In the genomic region with DNA sequence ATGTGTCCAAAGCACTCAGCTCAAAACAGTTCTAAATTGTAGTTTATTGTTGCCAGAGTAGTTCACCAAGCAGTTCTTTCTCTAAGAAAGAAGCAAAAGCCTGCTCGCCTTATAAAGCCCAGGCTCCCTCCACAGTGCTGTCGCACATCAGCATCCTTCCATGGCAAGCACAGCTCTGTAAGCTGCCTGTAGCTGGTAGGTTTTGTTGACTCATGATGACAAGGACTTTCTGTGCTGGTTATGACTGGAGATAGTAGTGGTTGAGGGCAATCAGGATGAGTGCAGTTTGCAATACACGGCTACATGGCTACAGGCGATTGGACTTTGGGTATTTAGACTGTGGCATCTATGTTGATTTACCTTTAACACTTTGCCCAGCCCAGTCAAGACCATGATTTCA, we compare ENCODE assay signal across 26 mouse cellular contexts. TPM values are rescaled to one million over a fixed set of nuclear protein-coding genes. Genes with fewer than 3 reads are reported as not detected.
DNase-seq lines count a peak whose midpoint lies in the region; ATAC-seq lines count a peak whose summit lies in the region.
"Had no signal": no experiment of that assay in that cellular context is flagged by ENCODE, and none has a peak within 500 bp of the region (broad histone marks: within the 10 kb centered on the region; RNA-seq: fewer than 3 reads in every experiment).

No protein-coding gene starts in this region.

- no peaks in the 10 kb centered on the region for H3K9me3 ChIP-seq in heart, embryonic 10.5 days
- no peaks in the 10 kb centered on the region for H3K9me3 ChIP-seq in liver, embryonic 12.5 days (replicated peaks)
- H3K9me3 ChIP-seq: embryonic facial prominence, embryonic 10.5 days; forebrain, embryonic 10.5 days; hindbrain, embryonic 15.5 days; midbrain, embryonic 15.5 days had no signal

- H3K27me3 ChIP-seq in heart, embryonic 10.5 days (ENCODE audit: insufficient read depth, poor library complexity, severe bottlenecking) = no peaks in the 10 kb centered on the region
- no peaks in the 10 kb centered on the region for H3K27me3 ChIP-seq in liver, embryonic 12.5 days (replicated peaks)
- H3K27me3 ChIP-seq: hindbrain, embryonic 15.5 days had no signal

- no peaks in the 10 kb centered on the region for H3K36me3 ChIP-seq in heart, embryonic 10.5 days
- no peaks in the 10 kb centered on the region for H3K36me3 ChIP-seq in liver, embryonic 12.5 days
- H3K36me3 ChIP-seq: embryonic facial prominence, embryonic 10.5 days; forebrain, embryonic 10.5 days; hindbrain, embryonic 15.5 days; midbrain, embryonic 15.5 days had no signal

- 87% methylated on average over 4 of the region's 4 CpGs for WGBS in heart, embryonic 10.5 days
- WGBS in liver, embryonic 12.5 days (ENCODE audit: insufficient replicate concordance) = 52% methylated on average over 4 of the region's 4 CpGs

- no peak overlapping the region for H3K9ac ChIP-seq in liver, embryonic 12.5 days
- H3K9ac ChIP-seq: forebrain, postnatal 0 days; hindbrain, embryonic 15.5 days; midbrain, embryonic 15.5 days had no signal

- no peak overlapping the region for H3K4me3 ChIP-seq in heart, embryonic 10.5 days
- no peak overlapping the region for H3K4me3 ChIP-seq in liver, embryonic 12.5 days
- H3K4me3 ChIP-seq: embryonic facial prominence, embryonic 10.5 days; forebrain, embryonic 10.5 days; hindbrain, embryonic 15.5 days; layer of hippocampus, adult 2 months; midbrain, embryonic 15.5 days; myocyte had no signal

- H3K4me1 ChIP-seq in heart, embryonic 10.5 days = peaks cover 35% of the 10 kb centered on the region
- H3K4me1 ChIP-seq in liver, embryonic 12.5 days = peaks cover 50% of the 10 kb centered on the region

- peak; percentile 73 for DNase-seq in heart, adult 11 months
- DNase-seq in heart, embryonic 10.5 days (ENCODE audit: low spot score) = no peak
- peak; percentile 34 for DNase-seq in c-Kit-negative CD71-positive TER-119-positive erythroid progenitor cells, embryonic 14.5 days (ENCODE audit: low read depth, low spot score)
- DNase-seq in thymus, postnatal 25 days = no peak
- DNase-seq in spleen, postnatal 14 days (ENCODE audit: low spot score in 2 of 2) = no peak
- no peak for DNase-seq in thymus, postnatal 36 days
- DNase-seq: adrenal gland, postnatal 25 days; cerebellum, adult 11 months; cerebellum, postnatal 10 days; forebrain, postnatal 0 days; gastrocnemius, postnatal 36 days; kidney, adult 9 months; kidney, postnatal 14 days; lung, adult 18-20 months; lung, postnatal 10 days; thymus, postnatal 4 days had no signal

- no peak overlapping the region for H3K27ac ChIP-seq in heart, embryonic 10.5 days
- H3K27ac ChIP-seq in liver, embryonic 12.5 days = no peak overlapping the region
- H3K27ac ChIP-seq: embryonic facial prominence, embryonic 10.5 days; forebrain, embryonic 10.5 days; hindbrain, embryonic 15.5 days; layer of hippocampus, adult 2 months; midbrain, embryonic 15.5 days had no signal

- H3K4me2 ChIP-seq in liver, embryonic 12.5 days = no peak overlapping the region
- H3K4me2 ChIP-seq: hindbrain, embryonic 15.5 days; midbrain, embryonic 15.5 days had no signal

- peak; percentile 73 for ATAC-seq in liver, embryonic 12.5 days
- 0 out of 2 replicates have a peak, but pooled peaks have one; percentile 3 for ATAC-seq in megakaryocyte progenitor cell, adult 5-6 weeks (replicated peaks; ENCODE audit: poor library complexity)
- ATAC-seq: activated CD4-positive, CD25-positive, alpha-beta regulatory T cell, adult 4 months; CD4-positive, CD25-positive, alpha-beta regulatory T cell, adult 4 months; forebrain, postnatal 0 days; midbrain, embryonic 15.5 days had no signal

RNA-seq across cellular contexts. Expression of gene Pgm1, which starts 2.8 kb away (rescaled TPM):
- polyA plus RNA-seq in heart, embryonic 10.5 days (2016; fragmentation: Nextera tagmentation; extraction: Ambion mirVana) = 259 and 327 TPM in 2 replicates
- polyA plus RNA-seq in liver, embryonic 12.5 days (2016; fragmentation: Nextera tagmentation; extraction: Ambion mirVana) = 60.2 and 64.7 TPM in 2 replicates
- total RNA-seq in megakaryocyte progenitor cell, adult 5-6 weeks (2015) = 17.6 and 19.8 TPM in 2 replicates
- total RNA-seq in megakaryocyte progenitor cell, adult 5-6 weeks (2017) = 42.3 and 43.0 TPM in 2 replicates

RNA-seq across cellular contexts. Expression of gene Itgb3bp, which starts 3.2 kb away (rescaled TPM):
- polyA plus RNA-seq in heart, embryonic 10.5 days (2016; fragmentation: Nextera tagmentation; extraction: Ambion mirVana) = 37.0 and 43.8 TPM in 2 replicates
- polyA plus RNA-seq in liver, embryonic 12.5 days (2016; fragmentation: Nextera tagmentation; extraction: Ambion mirVana) = 29.7 and 30.0 TPM in 2 replicates
- 26.8 and 29.2 TPM in 2 replicates for total RNA-seq in megakaryocyte progenitor cell, adult 5-6 weeks (2015)
- total RNA-seq in megakaryocyte progenitor cell, adult 5-6 weeks (2017) = 24.4 and 28.7 TPM in 2 replicates

Comparison
In these comparisons a context has a peak if more than half of its experiments do, and no peak if none do; other contexts are left out.
1. DNase-seq: peak in heart, adult 11 months (single experiment) and c-Kit-negative CD71-positive TER-119-positive erythroid progenitor cells, embryonic 14.5 days (single experiment); none in heart, embryonic 10.5 days (single experiment), thymus, postnatal 25 days (single experiment), spleen, postnatal 14 days (0 of 2) and thymus, postnatal 36 days (0 of 2).